Mouse (Mus musculus) testis, postnatal 10 days (tissue): ENCODE data around the gene Rab30.
"Not testable (repeated sequence)": the region's sequence is repeated elsewhere in the genome, so short reads cannot be mapped to it uniquely, and the experiment has no call there.

Experiments
- DNase-seq: peaks from one replicate; pipeline ENCODE4 v3.0.0; 2021; ENCODE audit warnings: low spot score

Rab30 gene

DNA sequence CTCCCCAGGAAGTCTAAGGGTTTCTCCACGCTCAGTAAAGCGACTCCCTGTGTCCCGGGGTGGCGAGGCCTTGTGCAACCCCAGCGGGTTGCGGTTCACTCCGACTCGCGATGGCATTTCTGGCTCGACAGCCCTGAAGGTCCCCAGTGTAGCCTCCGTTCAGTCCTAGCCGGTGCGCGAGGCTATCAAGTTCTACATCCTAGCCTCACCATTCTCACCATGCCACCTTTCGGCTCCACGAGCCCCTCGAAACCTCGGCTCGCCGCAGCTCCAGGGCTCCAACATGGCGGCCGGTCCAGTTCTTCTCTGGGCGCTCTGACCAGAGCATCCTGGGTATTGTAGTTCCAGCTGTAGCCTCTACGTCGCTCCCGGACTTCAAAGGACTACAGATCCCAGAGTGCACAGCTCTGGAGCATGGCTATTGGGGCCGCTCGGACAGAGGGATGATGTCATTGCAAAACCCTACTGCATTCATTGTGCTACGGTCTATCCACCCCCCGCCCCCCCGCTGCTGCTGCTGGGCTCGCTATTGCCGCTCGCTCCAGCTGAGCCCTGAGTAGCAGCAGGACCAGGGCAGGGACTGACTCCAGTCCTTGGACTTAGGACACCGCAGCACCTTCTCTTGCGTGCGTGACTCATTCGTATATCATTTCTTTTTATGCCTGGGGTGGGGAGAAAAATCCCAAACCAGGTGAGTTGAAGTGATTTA lies at the start of gene Rab30:
Gene Rab30 (plus strand): TSS at position 452 of the 709 bp plus-strand sequence.
- DNase-seq, result peak; percentile 88

DNA sequence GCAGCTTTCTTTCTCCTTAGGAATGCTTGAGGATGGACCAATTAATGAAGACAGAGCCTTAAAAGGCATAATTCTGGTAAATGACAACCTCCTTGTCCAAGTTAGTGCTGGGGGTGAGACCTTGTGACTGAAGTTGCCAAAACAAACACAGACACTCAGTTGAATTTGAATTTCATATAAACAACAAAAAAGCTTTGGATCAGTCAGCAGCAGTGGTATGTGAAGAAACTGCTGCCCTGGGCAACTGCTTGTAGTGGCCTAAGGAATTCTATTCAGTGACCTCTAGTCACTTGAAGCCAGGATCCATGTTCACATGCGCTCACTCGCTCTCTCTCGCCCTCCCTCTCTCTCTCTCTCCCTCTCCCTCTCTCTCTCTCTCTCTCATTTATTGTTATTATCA lies 45.0 kb upstream of the Rab30 start:
- no peak for DNase-seq

DNA sequence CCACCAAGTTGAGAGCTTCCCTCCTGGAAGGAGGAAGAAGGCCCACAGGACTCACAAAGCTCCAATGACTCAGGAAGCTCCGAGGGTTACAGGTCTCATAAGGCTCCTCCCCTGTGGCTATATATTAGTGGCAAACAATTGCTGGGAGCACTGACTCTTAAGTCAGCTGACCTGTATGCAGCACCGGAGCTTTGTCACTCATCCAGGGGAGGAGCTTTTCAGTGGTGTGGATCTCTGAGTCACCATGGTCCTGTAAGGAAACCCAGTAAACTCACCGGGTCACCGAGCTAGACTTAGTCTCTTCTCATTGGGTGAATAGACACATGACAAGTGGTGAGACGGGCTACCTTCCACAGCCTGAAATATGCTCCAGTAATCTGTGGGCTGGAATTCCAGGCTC lies 42.6 kb upstream of the Rab30 start:
- DNase-seq, result no peak

DNA sequence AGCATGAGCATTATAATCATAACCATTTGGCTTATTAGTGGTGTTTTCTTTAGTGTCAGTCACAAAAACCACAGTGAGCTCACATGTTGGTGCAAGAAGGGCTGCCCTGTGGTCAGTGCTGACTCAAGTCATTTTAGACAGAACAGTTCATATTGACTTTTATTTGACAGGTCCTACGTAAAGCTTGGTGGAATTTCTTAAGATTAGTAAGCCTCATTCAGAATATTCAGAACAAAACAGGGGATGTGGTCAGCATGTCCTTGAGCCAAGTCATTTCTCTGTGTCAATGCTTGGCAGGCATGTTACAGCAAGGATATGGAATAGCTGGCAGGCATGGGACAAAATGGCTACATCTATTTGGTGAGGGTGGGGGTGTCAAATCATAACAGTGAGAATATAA lies 37.7 kb upstream of the Rab30 start:
- DNase-seq, result no peak

DNA sequence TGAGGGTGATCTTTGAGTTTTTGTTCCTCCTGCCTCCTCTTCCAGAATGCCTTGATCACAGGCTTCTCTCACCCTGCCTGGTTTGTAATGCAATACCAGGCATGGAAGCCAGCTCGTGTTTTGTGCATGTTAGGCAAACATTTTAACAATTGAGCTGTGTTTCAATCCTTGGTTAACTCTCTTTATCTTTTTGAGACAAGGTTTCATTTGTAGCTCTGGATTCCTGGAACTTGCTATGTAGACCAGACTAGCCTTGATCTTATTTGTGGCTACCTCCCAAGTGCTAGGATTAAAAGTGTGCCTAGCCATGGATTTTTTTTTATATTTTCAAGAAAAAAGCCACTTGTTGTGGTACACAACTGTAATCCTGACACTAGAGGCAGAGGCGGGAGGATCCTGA lies 35.9 kb upstream of the Rab30 start:
- DNase-seq, result no peak

DNA sequence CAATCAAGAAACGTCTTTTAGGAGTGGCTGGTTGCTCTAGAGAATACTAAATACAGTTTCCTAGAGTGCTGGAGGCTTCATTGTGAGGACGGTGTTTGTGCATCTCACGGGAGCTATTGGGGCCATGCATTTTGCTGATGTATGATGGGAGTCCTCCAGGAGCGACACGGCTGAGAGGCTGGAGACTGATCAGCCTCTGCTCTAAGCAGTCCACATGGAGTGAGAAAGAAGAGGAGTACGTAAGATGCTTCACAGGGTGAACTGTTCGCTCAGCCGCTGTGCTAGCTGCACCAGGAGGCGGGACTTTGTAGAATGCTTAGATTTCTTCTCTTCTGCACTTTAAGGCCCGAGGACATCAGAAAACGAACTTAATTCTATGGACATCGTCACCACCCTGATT lies 34.7 kb upstream of the Rab30 start:
- DNase-seq, result no peak

DNA sequence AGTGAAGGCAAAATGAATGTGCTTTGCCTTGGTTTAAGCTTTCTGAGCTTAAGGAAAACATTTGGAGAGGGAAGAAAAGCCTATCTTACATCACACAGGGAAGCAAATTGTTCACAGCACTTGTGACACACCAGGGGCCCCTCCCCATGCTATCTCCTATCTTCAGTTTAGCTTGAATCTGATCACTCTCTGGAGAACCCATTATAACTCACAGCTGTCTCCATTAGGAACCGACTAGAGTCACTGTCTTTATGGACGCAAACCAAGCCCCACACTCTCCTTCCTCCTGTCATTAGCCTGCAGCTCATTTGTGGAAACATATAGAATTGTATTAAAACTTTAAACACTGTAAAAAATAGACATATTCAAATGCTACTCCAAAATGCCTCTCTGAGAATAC lies 31.8 kb upstream of the Rab30 start:
- no peak for DNase-seq

DNA sequence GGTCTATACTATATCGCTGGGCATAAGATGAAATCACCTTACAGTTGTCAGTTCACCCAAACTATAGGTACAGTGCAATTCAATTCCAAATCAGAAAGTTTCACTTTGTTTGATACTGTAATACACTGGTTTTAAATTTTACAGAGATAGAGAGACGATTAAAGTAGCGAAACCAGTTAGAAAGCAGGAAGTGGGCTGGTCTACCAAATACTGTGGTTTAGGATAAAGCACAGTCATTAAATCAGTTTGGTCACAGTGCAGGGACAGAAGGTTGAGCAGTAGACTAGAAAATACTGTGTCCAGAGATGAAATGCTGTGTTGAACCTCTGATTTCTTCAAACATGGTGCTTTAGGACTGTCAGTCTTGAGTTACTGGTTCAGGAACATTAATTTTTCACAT lies 29.8 kb upstream of the Rab30 start:
- DNase-seq, result no peak

DNA sequence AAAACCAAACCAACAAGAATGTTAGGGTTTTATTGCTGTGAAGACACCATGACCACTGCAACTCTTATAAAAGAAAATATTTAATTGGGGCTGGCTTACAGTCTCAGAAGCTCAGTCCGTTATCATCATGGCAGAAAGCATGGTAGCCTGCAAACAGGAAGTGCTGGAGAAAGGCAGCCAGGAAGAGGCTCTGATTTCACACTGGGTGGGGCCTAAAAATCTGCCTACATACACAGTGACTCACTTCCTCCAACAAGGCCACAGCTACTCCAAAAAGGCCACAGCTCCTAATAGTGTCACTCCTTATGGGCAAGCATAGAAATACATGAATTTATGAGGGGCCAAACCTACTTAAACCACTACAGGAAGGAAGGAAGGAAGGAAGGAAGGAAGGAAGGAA lies 26.3 kb upstream of the Rab30 start:
- DNase-seq, result no peak

DNA sequence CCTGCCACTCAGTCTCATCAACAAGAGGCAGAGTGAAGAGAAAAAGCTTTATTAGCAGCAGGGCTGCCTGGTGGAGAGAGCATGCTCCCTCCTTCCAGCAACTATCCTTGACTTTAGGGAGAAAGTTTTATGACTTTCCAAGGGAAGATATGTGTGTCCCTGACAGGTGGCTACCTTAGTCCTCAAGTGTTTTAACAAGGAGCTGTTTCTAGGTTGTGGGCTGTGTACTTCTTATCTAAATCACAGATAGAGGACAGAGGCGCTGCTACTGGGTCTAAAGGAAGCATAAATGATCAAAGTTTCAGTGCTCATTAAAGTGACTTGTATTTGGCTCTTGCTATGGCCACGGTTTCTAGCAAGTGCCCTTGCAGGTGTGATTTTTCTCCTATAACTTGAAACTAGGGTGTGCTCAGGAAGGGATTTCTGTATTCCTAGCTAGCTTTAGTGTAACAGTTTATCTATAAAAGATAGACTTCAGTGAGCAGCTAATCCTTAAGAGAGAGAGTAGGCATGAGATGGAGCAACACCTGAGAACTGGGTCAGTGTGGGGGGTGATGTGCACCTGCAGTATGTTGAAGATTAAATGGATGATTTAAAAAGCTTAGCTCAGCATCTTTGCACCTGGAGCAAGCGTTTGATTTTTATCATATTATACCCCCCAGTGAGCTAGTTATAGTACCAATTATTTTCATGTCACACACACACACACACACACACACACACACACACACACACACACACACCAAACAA lies 21.1 kb upstream of the Rab30 start:
- no peak for DNase-seq

DNA sequence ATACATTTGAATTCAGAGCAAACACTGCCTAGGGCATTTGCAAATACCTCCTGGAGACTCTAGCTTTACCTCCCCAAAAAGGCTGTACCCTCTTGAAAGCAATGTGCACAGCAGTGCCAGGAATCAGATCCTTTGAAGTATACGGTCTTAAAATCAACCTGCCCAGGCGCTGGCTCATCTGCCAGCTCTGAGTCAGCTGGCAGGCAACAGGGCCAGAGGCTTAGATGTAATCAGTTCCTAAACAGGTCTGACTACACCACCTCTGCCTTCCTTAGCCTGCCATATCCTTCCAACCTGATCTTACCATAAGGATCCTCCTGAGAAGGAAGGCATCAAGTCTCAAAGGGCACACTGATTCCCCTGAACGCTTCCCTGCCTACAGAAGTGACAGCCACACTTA lies 17.7 kb upstream of the Rab30 start:
- DNase-seq, result no peak

DNA sequence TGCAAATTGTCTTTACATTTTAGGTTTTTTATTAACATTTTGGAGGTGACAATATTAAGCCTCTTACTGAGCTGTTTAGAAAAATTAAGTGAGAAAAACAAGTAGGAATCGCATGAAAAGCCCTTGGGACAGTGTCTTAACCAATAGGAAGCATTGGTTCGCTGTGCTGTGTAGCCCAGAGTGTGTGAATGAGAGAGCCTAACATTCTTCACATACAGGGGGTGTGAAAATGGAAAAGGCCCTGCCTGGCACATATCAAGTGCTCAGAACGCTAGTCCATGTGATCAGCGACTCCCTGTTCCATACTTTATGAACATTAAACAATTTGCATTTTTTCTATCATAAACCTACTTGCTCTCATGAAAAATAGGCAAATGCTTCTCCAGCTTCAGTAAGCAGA lies 17.1 kb upstream of the Rab30 start:
- no peak for DNase-seq

DNA sequence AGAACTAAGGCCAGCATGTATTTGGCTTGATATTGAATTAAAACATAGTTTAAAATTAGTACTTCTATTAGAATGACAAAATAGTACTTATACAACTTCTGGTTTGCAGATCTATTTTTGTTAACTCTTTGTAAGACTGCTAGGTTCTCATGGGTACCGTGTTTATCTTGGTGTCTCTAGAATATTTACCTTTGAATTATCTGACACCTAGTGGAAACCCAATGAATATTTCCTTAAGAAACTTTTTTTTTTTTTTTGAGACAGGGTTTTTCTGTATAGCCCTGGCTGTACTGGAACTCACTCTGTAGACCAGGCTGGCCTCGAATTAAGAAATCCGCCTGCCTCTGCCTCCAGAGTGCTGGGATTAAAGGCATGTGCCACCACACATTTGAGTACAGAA lies 11.8 kb upstream of the Rab30 start:
- not testable (repeated sequence) for DNase-seq

DNA sequence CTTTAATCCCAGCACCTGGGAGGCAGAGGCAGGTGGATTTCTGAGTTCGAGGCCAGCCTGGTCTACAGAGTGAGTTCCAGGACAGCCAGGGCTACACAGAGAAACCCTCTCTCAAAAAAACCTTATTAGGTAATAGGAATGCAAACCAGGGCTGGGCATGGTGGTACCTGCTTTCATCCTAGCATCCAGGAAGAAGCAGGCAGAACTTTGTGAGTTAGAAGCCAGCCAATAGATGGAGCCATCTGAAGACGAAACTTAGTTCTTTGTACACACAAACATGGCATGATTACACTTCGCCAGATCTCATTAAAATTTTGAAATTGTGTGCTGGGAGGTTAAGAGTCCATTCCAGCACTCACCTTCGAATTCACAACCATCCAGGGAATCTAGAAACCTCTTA lies 10.9 kb upstream of the Rab30 start:
- DNase-seq, result no peak

DNA sequence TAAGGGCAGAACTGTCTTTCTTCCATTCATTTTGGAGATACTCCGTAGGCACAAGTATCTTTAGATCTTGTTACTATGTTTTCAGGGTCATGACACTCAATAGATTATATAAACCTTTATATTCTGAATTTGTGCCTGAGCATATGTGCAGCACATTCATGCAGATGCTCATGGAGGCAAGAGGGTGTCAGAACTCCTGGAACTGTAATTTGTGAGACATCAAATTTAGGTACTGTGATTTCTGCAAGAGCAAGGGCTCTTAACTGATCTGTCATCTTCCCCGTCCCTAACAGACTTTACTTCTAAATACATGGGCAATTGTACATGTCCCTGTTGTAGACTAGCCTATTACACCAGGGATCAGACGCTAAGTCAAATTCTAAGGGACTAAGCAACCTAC lies 10.4 kb upstream of the Rab30 start:
- no peak for DNase-seq

DNA sequence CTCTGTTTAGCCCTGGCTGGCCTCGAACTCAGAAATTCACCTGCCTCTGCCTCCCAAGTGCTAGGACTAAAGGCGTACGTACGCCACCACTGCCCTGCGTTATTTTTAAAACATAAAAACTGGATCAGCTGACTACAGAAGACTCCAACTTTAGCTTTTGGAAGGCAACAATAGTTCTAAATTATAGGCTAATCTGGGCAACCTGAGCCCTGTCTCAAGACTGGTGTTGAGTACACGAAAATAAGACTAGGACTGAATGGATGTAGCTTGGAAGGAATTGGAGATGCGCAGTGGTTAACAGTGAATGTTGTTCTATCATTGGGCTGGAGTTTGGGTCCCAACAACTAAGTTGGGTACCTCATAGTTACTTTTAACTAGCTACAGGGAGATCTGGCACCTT lies 9.3 kb upstream of the Rab30 start:
- DNase-seq, result no peak

DNA sequence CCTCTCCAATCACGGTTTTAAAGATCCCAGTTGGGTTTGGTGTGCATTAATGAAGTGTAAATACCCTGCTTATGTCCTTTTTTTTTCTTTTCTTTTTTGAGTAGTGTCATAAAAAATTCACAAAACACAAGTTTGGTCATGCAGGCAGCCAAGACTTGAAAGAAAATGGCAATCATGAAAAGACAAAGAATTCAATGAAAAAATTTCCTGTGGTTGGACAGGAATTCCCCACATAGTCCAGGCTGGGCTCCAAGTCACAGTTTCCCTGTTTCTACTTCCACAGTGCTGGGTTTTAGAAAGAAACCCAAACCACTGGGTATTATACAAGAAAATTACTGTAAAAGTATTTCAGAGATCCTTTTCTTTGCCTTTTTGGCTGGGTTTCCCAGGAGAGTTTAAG lies 3.8 kb upstream of the Rab30 start:
- no peak for DNase-seq

DNA sequence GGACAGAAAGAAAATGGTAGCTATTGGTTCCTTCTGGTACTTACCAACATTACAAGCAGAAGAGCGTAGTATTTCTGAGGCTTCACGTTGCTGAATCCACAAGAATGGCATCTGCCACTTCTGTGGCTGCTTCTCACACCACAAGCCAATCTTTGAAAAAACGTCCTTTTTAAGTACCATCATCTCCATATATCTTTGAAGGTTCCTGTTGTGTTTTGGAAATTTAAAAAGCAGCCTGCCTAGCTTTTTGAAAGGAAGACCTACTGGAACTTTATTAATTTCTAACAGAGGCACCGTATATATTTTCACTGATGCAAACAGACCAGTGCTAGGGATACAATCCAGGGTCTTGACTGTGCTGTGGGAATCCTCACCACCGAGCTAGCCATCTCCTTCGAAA lies 1.4 kb upstream of the Rab30 start:
- DNase-seq, result no peak

DNA sequence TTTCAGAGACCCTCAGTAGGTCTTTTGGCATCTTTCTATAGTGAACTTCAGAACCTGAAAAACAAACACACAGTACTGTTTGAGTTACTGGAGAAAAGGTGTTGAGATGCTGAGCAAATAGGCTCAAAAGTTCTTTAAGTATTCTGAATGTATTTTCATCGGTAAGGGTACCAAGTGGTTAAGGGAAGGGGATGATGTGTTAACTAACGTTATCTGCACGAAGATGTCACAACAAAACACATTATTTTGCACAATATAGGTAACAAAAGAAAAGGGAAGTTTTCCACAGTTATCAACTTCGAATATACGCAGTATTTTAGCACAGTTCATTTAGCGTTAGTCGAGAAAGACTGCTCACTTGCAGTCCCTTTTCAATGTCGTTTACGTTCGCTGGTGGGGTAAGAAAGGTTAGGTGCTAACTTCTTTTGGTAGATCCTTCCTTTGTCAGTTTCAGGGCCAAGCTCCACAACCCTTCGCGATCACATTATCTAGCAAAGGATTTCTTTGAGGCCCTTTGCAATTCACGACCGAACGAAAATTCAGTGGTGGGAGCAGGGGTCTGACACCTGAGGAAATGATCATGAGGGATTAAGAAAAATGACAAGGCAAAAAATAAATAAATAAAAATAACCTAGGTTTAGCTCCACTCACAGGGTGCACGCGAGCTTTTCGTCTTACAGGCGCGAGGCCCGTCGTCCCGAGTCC lies 840 bp upstream of the Rab30 start:
- no peak for DNase-seq

DNA sequence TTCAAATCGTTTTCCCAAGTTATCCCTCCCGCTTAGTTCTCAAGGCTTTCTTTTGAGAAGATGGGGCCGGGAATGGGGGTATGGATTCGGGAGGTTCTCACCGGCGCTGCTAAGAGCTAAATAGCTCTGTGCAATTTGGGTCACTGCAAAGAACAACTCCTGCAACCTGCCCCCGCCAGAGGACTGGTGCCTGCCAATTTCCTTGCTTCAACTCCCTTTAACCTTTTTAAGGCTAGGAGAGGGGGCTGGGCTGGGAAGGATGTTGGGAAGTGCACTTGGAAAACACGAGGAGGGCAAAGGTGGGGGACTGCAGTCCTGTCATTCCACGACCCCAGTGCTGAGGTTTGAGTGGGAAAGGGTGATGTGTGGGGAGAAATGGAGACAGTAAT lies 452 bp downstream of the Rab30 start:
- DNase-seq, result peak; percentile 63

DNA sequence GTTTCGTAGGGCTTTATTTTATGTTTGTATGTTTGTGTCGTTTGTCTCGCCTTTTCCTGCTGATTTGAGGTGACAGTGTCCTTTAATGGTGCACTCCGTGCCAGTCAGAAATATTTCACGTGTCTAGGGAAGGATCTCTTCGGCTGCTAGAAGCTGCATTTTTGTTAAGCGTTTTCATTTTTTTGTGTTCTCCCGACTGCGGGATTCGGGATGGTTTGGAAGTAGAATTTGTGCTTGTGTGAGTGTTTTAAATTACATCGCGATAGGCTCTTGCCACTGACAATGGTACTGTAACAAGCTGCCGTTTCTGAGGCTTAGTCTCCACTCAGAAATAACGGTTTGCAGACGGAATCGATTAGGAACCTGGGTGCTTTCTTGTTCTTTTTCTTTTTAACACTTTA lies 938 bp downstream of the Rab30 start:
- no peak for DNase-seq

DNA sequence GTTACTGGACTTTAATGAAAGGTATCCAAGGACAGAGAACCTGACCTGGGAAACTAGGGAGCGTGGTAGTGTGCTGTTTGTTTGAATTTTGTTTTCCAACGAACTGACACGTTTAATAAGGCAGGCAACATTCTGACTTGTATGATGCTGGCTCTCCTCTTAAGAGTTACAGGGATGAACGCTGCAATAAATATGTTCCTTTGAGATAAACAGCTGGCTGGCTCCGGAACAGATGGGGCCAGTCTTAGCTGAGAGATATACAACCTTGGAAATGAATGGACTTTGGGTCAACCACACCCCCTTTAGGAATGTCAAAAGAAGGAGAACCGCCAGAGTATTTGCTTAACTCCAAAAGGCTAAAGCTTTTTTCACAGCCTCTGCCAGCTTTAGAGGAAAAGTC lies 1.4 kb downstream of the Rab30 start:
- DNase-seq, result no peak

DNA sequence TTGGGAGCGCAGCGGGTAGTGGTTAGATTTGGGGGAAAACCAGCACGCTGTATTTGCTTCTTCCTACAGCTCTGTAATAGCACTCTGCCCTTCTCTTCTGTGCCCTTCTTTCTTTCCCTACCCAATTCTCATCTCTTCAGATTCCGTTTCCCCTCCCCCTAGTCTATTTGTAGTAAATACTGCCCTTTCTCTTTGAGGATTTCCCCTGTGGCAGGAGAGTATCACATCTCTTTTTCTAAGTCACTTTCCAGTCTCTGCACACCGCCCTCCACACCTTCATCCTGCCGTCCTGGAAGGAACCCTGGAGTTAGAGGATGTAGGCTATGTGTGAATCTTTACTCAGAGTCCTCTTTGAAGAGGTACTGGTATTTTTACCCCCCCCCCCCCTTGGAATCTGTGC lies 1.9 kb downstream of the Rab30 start:
- no peak for DNase-seq
